Mouse (Mus musculus) limb, embryonic 11.5 days (tissue): Measurements from ENCODE around the gene Olfr104-ps. TPM values are rescaled to one million over a fixed set of nuclear protein-coding genes. Genes with fewer than 3 reads are reported as not detected.

ENCODE experiments used
- polyA plus RNA-seq: library from polyadenylated mRNA; unstranded; fragments of >200 nt; fragmentation: Nextera tagmentation; extraction: Ambion mirVana; gene quantifications from 2 replicates; pipeline ENCODE4 v1.2.1, GENCODE M21; 2014

Olfr104-ps gene
- polyA plus RNA-seq, 1 experiment from 2014 or later: not detected

Other genes starting within 250 kb of the Olfr104-ps start
- gene Olfr92, start 239.5 kb upstream of the Olfr104-ps start, polyA plus RNA-seq: not detected in 2 replicates
- not detected in 2 replicates for gene Olfr93, start 198.1 kb upstream of the Olfr104-ps start, polyA plus RNA-seq
- gene Ubd, start 165.7 kb upstream of the Olfr104-ps start, polyA plus RNA-seq: not detected in 2 replicates
- gene Olfr94, start 158.6 kb upstream of the Olfr104-ps start, polyA plus RNA-seq: not detected in 2 replicates
- gene Olfr95, start 146.5 kb upstream of the Olfr104-ps start, polyA plus RNA-seq: not detected in 2 replicates
- not detected in 2 replicates for gene Olfr96, start 139.4 kb upstream of the Olfr104-ps start, polyA plus RNA-seq
- gene Olfr97, start 122.3 kb upstream of the Olfr104-ps start, polyA plus RNA-seq: not detected in 2 replicates
- not detected in 2 replicates for gene Olfr98, start 95.8 kb upstream of the Olfr104-ps start, polyA plus RNA-seq
- gene H2-M3, start 89.4 kb upstream of the Olfr104-ps start, polyA plus RNA-seq: 0.95 and 1.3 TPM in 2 replicates
- gene Olfr99, start 76.1 kb upstream of the Olfr104-ps start, polyA plus RNA-seq: not detected in 2 replicates
- not detected in 2 replicates for gene Olfr101, start 55.3 kb upstream of the Olfr104-ps start, polyA plus RNA-seq
- gene Olfr102, start 42.5 kb upstream of the Olfr104-ps start, polyA plus RNA-seq: not detected in 2 replicates
- gene Olfr103, start 19.9 kb upstream of the Olfr104-ps start, polyA plus RNA-seq: not detected in 2 replicates
- gene Olfr105-ps, start 19.5 kb downstream of the Olfr104-ps start, polyA plus RNA-seq: not detected in 2 replicates
- gene Olfr106-ps, start 30.8 kb downstream of the Olfr104-ps start, polyA plus RNA-seq: not detected in 2 replicates
- not detected in 2 replicates for gene Olfr107, start 39.6 kb downstream of the Olfr104-ps start, polyA plus RNA-seq
- not detected in 2 replicates for gene Olfr108, start 85.9 kb downstream of the Olfr104-ps start, polyA plus RNA-seq
- gene Olfr109, start 99.3 kb downstream of the Olfr104-ps start, polyA plus RNA-seq: not detected in 2 replicates
- gene H2-M2, start 124.0 kb downstream of the Olfr104-ps start, polyA plus RNA-seq: not detected in 2 replicates
- gene Olfr110, start 132.9 kb downstream of the Olfr104-ps start, polyA plus RNA-seq: not detected in 2 replicates
- not detected in 2 replicates for gene Olfr111, start 148.4 kb downstream of the Olfr104-ps start, polyA plus RNA-seq
- not detected in 2 replicates for gene Olfr112, start 209.9 kb downstream of the Olfr104-ps start, polyA plus RNA-seq
- gene Olfr113, start 218.1 kb downstream of the Olfr104-ps start, polyA plus RNA-seq: not detected in 2 replicates
- not detected in 2 replicates for gene Olfr114, start 233.2 kb downstream of the Olfr104-ps start, polyA plus RNA-seq